Mouse (Mus musculus): ENCODE measurements around the gene Bag6. TPM values are rescaled to one million over a fixed set of nuclear protein-coding genes. Genes with fewer than 3 reads are reported as not detected.

Bag6 gene
- polyA plus RNA-seq, 1 experiment = 145 TPM

DNA sequence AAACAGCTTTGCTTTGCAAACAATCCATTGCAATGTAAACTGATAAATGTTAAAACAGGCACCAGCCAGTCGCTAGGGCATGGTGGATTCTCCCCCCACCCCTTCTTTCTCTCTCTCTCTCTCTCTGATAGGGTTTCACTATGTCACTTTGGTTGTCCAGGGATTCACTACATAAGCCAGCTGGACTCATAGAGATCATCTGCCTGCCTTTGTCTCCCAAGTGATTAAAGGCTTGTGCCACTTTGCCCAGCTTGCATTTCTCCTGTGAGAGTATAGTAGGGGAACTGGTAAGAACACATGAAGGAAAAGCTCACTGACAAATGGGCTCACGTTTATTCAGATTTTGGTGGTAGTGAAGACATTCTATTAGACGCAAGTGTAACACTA is 2.8 kb upstream of the Bag6 start:
- Histone ChIP-seq H3K4me1 (ENCODE audit: control insufficient read depth, insufficient read depth, low read length) (peaks cover 10% of the 10 kb centered on the region; the same call in 1 of the 2 replicates), H3K27me3 (replicated peaks; ENCODE audit: control insufficient read depth, insufficient read depth, low read length) (no peaks in the 10 kb centered on the region), H3K27ac (ENCODE audit: insufficient read depth, low read depth, low read length) (no peak overlapping the region; the same call in 1 of the 2 replicates), H3K4me3 (ENCODE audit: insufficient read depth, low read depth, low read length) (no peak overlapping the region), H3K36me3 (ENCODE audit: control insufficient read depth, insufficient read depth, low read length) (no peaks in the 10 kb centered on the region)
- TF ChIP-seq CTCF (conservative IDR thresholded peaks at IDR 0.05; ENCODE audit: insufficient read depth, insufficient read length, low read depth, low read length) (no peak), POLR2A (IDR thresholded peaks at IDR 0.05; ENCODE audit: low read depth, low read length) (no peak)
- no peak for DNase-seq
- WGBS = 60% methylated on average over 3 of the region's 3 CpGs

- Histone ChIP-seq H3K27me3 (replicated peaks; ENCODE audit: control insufficient read depth, insufficient read depth, low read length) (no peaks in the 10 kb centered on the region), H3K4me3 (ENCODE audit: insufficient read depth, low read depth, low read length) (no peak overlapping the region), H3K4me1 (ENCODE audit: control insufficient read depth, insufficient read depth, low read length) (peaks cover 5% of the 10 kb centered on the region; the same call in 1 of the 2 replicates), H3K27ac (ENCODE audit: insufficient read depth, low read depth, low read length) (no peak overlapping the region), H3K36me3 (ENCODE audit: control insufficient read depth, insufficient read depth, low read length) (no peaks in the 10 kb centered on the region)
- WGBS = 93% methylated on average over 7 of the region's 7 CpGs
- TF ChIP-seq POLR2A (IDR thresholded peaks at IDR 0.05; ENCODE audit: low read depth, low read length) (no peak), CTCF (conservative IDR thresholded peaks at IDR 0.05; ENCODE audit: insufficient read depth, insufficient read length, low read depth, low read length) (no peak)
- no peak for DNase-seq
Observed at GRCm38 (mm10) chr17:35133517-35133916, 1.5 kb upstream of the Bag6 start.

DNA sequence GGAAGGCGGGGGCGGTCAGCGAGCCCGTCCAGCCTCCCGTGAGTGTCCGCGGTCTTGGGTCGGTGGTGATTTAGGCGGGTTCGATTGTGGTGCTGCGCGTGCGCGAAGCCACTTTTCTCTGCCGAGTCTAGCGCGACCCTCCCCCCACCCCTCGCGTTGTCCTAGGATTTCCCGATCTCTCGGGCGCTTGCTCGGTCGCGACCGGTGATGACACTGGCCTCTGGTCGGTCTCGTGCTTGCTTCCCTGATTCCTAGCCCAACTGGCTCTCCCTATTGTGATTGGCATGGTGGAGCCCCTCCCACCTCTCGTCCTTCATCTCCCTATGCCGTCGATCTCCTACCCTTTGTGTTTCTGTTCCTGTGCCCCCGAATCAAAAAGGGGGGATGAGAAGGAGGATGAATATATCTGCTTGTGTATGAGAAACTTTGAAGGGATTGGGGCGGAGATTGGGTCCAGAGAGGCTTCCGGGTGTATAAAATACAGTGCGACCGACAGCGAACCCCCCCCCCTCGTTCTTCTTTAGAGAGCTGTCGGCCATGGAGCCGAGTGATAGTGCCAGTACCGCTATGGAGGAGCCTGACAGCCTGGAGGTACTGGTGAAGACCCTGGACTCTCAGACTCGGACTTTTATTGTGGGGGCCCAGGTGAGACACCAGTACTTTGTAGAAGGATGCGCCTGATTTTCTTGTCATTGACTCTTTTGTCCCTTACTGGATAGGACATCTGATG is 778 bp downstream of the Bag6 start:
- WGBS = under 1% methylated on average over 43 of the region's 43 CpGs
- no peaks in the 10 kb centered on the region for H3K27me3 ChIP-seq (replicated peaks; ENCODE audit: control insufficient read depth, insufficient read depth, low read length)
- TF ChIP-seq CTCF (conservative IDR thresholded peaks at IDR 0.05; ENCODE audit: insufficient read depth, insufficient read length, low read depth, low read length) (no peak), POLR2A (IDR thresholded peaks at IDR 0.05; ENCODE audit: low read depth, low read length) (no peak)
- H3K4me3 ChIP-seq (ENCODE audit: insufficient read depth, low read depth, low read length) = peak overlapping the region; percentile 95
- H3K36me3 ChIP-seq (ENCODE audit: control insufficient read depth, insufficient read depth, low read length) = no peaks in the 10 kb centered on the region; the same call in 1 of the 2 replicates
- H3K27ac ChIP-seq (ENCODE audit: insufficient read depth, low read depth, low read length) = peak overlapping the region; percentile 100
- no peak for DNase-seq
- H3K4me1 ChIP-seq (ENCODE audit: control insufficient read depth, insufficient read depth, low read length) = peaks cover 5% of the 10 kb centered on the region; the same call in 1 of the 2 replicates

- Histone ChIP-seq H3K36me3 (ENCODE audit: control insufficient read depth, insufficient read depth, low read length) (peaks cover 15% of the 10 kb centered on the region), H3K27ac (ENCODE audit: insufficient read depth, low read depth, low read length) (no peak overlapping the region), H3K4me1 (ENCODE audit: control insufficient read depth, insufficient read depth, low read length) (peaks cover 5% of the 10 kb centered on the region; the same call in 1 of the 2 replicates), H3K4me3 (ENCODE audit: insufficient read depth, low read depth, low read length) (no peak overlapping the region), H3K27me3 (replicated peaks; ENCODE audit: control insufficient read depth, insufficient read depth, low read length) (no peaks in the 10 kb centered on the region)
- DNase-seq = no peak
- 92% methylated on average over 3 of the region's 3 CpGs for WGBS
- TF ChIP-seq POLR2A (IDR thresholded peaks at IDR 0.05; ENCODE audit: low read depth, low read length) (no peak), CTCF (conservative IDR thresholded peaks at IDR 0.05; ENCODE audit: insufficient read depth, insufficient read length, low read depth, low read length) (no peak)
Observed at GRCm38 (mm10) chr17:35139269-35139668, 4.3 kb downstream of the Bag6 start.

DNA sequence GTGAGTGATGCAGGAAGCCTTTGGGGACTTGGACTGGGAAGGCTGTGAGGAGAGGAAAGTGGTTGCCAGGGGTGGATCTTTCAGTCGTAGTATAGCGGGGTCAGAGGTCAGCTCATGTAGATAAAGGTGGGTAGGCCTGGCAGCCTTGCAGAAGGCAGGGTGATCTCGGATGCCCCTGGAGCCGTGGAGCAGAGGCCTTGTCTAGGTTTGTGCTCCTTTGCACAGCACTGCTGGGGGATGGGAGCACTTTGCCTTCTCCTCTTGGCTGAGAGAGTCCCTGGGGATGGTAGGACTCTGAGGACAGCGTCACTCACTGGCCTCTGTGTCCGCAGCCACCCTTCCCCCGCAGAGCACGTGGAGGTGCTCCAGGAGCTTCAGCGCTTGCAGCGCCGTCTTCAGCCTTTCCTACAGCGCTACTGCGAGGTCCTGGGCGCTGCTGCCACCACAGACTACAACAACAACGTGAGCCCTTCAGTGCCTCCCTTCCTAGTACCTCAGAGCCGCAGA is 5.6 kb downstream of the Bag6 start:
- Histone ChIP-seq H3K27ac (ENCODE audit: insufficient read depth, low read depth, low read length) (no peak overlapping the region), H3K4me1 (ENCODE audit: control insufficient read depth, insufficient read depth, low read length) (peaks cover 5% of the 10 kb centered on the region; the same call in 1 of the 2 replicates), H3K36me3 (ENCODE audit: control insufficient read depth, insufficient read depth, low read length) (peaks cover 17% of the 10 kb centered on the region), H3K27me3 (replicated peaks; ENCODE audit: control insufficient read depth, insufficient read depth, low read length) (no peaks in the 10 kb centered on the region), H3K4me3 (ENCODE audit: insufficient read depth, low read depth, low read length) (no peak overlapping the region)
- TF ChIP-seq POLR2A (IDR thresholded peaks at IDR 0.05; ENCODE audit: low read depth, low read length) (no peak), CTCF (conservative IDR thresholded peaks at IDR 0.05; ENCODE audit: insufficient read depth, insufficient read length, low read depth, low read length) (no peak)
- no peak for DNase-seq
- WGBS = 72% methylated on average over 16 of the region's 16 CpGs

GRCm38 (mm10) chr17:35141971-35142370 is 7.0 kb downstream of the Bag6 start:
- WGBS = 91% methylated on average over 6 of the region's 6 CpGs
- Histone ChIP-seq H3K27me3 (replicated peaks; ENCODE audit: control insufficient read depth, insufficient read depth, low read length) (no peaks in the 10 kb centered on the region), H3K4me3 (ENCODE audit: insufficient read depth, low read depth, low read length) (no peak overlapping the region), H3K27ac (ENCODE audit: insufficient read depth, low read depth, low read length) (no peak overlapping the region), H3K4me1 (ENCODE audit: control insufficient read depth, insufficient read depth, low read length) (no peaks in the 10 kb centered on the region), H3K36me3 (ENCODE audit: control insufficient read depth, insufficient read depth, low read length) (peaks cover 19% of the 10 kb centered on the region)
- TF ChIP-seq POLR2A (IDR thresholded peaks at IDR 0.05; ENCODE audit: low read depth, low read length) (no peak), CTCF (conservative IDR thresholded peaks at IDR 0.05; ENCODE audit: insufficient read depth, insufficient read length, low read depth, low read length) (no peak)
- DNase-seq = no peak

GRCm38 (mm10) chr17:35146139-35146538 is 11.2 kb downstream of the Bag6 start:
- Histone ChIP-seq H3K27ac (ENCODE audit: insufficient read depth, low read depth, low read length) (no peak overlapping the region), H3K4me3 (ENCODE audit: insufficient read depth, low read depth, low read length) (no peak overlapping the region), H3K4me1 (ENCODE audit: control insufficient read depth, insufficient read depth, low read length) (no peaks in the 10 kb centered on the region), H3K36me3 (ENCODE audit: control insufficient read depth, insufficient read depth, low read length) (peaks cover 26% of the 10 kb centered on the region), H3K27me3 (replicated peaks; ENCODE audit: control insufficient read depth, insufficient read depth, low read length) (no peaks in the 10 kb centered on the region)
- no peak for DNase-seq
- TF ChIP-seq CTCF (conservative IDR thresholded peaks at IDR 0.05; ENCODE audit: insufficient read depth, insufficient read length, low read depth, low read length) = no peak
- no peak for TF ChIP-seq POLR2A (IDR thresholded peaks at IDR 0.05; ENCODE audit: low read depth, low read length)
- 74% methylated on average over 5 of the region's 5 CpGs for WGBS

All from kidney, adult 2 months (tissue).